Mouse (Mus musculus) kidney, postnatal 14 days (tissue): ENCODE measurements at regions not wholly inside any gene's neighbourhood (a gene's known extent, or its start where the extent isn't known, plus 50 kb on each side); places are given as distances from the start of the nearest gene placed in this dataset.

Experiments used
- DNase-seq: peaks from one replicate; pipeline ENCODE4 v3.0.0; 2022; ENCODE audit warnings: mixed read lengths

- no peak for DNase-seq
These were observed 410.2 kb downstream of the Gm9195 start for GRCm38 (mm10) chr14:72081473-72081872.

DNA sequence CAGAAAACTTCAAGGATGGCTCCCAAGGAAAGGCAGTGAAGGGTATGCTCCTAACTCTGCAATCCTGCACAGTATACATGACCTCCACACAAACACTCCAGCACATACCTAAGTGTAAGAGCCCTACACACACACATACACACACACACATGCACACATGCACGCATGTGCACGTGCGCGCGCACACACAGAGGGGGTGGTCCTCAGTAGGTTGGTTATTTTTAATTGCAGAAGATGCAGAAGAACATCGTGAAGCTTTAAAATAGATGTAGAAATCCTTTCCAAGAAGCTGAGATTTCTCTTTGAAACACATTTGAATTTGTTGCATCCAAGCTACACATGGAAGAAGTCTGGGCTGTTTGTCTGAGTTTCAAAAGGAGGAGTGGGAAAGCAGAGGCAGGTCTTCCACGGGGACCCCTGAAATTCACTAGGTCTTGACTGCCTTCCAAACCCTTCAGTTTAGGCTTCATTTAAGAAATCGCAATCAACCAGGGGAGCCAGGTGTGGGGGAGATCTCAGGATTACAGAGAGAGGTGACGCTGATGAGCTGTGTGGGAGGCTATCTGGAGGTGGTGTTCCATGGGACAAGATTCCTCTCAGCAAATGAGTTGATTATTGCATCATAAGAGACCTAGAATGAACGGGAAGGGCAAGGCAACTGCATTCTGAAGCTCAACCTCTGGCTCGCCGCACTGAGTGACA is 427.4 kb downstream of the Gm9195 start:
- no peak for DNase-seq

- DNase-seq, result no peak
These were observed 448.8 kb downstream of the Gm9195 start for GRCm38 (mm10) chr14:72042881-72043236.

DNA sequence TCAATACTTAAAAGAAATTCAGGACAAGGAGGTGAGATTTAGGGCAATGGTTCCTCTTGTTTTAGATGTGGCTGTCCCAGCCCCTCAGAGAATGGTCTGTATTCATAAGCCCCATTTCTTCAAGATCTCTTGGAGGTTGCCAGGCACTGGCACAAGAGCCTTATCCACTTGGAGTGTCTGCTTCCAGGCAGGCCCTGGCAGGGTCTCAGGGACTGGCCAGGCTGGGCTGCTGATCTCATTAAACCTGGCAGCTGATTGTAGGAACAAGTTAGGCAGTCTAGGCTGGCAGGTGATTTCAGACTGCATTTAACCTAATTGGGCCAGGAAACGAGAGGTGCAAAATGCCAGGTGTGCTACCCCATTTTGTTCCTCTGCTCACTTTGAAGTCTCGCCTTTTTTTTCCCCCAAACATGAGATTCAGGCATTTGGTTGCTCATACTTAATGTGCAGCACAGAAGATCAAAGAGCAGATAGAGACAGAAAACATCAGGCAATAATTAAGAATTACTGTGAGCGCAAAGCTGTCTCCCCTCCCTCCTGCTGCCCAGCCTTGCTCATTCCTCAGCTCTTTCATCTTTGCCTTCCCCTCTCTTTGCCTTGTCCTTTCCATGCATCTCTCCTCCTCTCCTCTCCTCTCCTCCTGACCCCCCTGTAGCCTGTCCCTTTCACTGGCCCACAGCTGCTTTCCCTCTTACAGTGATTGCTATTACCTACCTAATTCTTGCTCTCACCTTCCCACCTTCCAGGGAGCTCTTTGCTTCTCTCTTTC is 449.3 kb downstream of the Gm9195 start:
- no peak for DNase-seq

- DNase-seq, result no peak
These were observed 461.2 kb downstream of the Gm9195 start for GRCm38 (mm10) chr14:72030396-72030795.

DNA sequence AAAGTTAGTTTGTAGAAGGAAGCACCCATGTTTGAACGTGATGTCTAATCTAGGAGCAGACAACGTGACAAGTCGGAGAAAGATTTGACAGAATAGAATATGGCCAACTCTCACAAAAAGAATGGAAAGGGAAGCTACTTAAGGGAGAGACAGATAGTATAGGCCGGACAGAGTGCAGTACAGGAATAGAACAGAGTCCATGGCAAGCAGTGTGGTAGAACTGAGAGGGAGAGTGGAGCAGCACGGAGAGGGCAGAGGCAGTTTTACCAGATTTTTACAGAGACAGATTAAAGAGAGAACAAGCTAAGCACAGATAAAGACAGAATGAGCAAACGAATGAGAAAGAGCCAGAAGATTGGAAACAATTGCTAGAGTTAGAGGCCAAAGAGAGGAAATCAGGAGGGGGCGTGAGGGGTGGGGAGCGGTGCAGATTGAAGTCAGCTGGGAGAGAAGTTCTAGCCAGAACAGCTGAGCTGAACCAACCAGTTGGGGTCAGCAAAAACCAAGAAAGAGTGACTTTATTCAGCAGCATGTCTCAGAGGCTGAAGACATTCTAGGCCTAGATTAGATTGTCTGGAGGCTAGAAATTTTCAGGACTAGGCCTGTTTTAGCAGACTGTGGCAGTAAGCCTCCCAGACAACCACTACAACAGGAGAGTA is 464.1 kb downstream of the Gm9195 start:
- DNase-seq, result peak; percentile 39

GRCm38 (mm10) chr14:72004371-72004770 is 487.3 kb downstream of the Gm9195 start:
- DNase-seq, result no peak

DNA sequence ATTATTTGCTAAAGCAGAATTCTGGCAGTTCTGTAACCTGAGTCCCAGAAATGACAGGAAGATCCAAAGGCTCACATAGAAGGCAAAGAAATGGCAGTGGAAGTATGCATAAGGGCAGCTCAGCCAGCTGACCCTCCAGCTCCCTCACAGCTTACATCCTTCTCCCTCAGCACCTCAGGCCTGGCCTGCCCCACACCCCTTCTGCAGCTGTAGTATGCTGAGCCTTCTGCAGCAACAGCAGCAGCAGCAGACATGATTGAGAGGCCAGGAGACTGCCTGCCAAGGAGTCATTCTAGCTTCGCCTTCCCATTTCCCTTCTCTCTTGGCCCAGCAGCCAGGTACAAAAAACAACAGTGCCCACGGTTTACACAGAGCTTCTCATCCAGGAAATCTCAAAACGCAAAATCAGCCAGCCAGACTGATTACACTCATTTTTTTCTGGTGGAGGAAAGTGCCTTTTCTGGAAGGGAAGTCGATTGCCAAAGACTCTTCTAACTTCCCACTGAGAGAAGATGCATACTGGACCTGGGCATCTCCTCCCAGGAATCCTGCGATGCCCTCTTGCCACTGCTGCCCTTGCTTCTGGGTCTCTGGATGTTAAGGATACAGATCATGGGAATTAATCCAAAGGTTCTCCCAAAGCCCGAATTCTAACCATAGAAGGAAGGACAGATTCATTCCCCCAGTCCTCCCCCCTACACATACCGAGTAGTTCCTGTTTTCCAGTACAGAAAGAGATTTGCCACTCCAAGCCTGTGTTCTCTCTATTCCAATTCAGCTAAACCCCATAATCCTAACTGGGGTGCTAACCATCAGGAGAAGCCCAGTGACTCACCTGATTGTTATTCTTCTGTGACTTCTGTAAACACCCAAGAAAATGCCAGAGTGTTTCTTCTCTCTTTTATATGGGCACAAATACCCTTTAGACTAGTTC is 489.2 kb downstream of the Gm9195 start:
- DNase-seq, result no peak

DNA sequence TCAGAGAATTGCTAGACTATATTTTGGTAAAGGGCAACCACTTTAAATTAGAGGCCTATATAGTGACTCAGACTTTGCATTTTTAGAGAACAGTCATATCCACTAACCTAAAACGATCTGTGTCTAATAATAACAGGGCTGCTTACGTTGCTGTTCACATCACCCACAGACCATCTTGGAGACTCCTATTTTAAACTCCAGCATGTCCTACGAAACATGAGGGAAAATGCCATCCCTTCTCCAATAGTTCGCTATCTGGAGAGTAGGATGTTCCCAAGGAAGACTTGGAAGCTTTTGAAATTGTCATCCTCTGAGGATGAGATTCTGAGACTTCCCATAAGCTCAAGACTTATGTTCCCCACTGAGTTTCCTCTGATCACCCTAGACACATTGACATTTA is 518.6 kb downstream of the Gm9195 start:
- DNase-seq, result no peak

GRCm38 (mm10) chr14:71972521-71972920 is 519.1 kb downstream of the Gm9195 start:
- no peak for DNase-seq

- peak; percentile 8 for DNase-seq
These were observed 524.0 kb downstream of the Gm9195 start for GRCm38 (mm10) chr14:71967646-71968045.

- no peak for DNase-seq
These were observed 528.1 kb downstream of the Gm9195 start for GRCm38 (mm10) chr14:71963389-71964169.

DNA sequence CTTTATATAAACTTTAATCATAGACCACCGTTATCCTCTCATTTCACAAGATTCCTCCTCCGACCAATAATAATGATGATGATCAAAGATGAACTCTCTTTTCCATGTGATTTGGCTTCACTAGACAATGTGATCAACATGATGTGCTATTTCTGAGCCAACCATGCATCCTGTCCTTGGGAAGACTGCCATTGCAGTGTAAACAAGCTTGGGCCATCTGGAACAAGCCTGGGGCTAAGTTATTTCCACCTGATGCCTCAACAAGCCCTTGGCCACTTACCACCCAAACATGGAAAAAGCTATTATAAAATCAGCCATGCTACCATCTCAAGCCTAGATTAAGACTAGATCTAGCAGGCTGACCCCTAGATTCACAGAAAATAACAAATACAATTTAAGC is 542.9 kb downstream of the Gm9195 start:
- no peak for DNase-seq

DNA sequence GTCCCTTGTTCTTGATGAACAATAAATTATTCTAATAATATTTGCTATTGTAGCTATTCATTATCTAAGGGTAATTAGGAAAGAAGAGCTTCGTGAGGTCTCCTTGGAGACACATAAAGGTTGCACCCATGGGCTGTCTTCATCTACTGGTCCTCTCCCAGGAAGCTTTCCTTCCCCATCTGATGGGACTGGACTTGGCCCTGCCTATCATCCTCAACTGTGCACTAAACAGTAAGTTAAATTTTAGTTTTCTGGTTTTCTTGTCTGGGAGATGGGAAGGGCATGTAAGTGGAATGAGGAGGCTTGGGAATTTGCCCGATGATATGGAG is 554.5 kb downstream of the Gm9195 start:
- DNase-seq, result no peak

- DNase-seq, result no peak
These were observed 555.1 kb downstream of the Gm9195 start for GRCm38 (mm10) chr14:71936373-71937156.

- DNase-seq, result no peak
These were observed 575.7 kb downstream of the Gm9195 start for GRCm38 (mm10) chr14:71915964-71916363.

GRCm38 (mm10) chr14:71910936-71911335 is 580.7 kb downstream of the Gm9195 start:
- no peak for DNase-seq

DNA sequence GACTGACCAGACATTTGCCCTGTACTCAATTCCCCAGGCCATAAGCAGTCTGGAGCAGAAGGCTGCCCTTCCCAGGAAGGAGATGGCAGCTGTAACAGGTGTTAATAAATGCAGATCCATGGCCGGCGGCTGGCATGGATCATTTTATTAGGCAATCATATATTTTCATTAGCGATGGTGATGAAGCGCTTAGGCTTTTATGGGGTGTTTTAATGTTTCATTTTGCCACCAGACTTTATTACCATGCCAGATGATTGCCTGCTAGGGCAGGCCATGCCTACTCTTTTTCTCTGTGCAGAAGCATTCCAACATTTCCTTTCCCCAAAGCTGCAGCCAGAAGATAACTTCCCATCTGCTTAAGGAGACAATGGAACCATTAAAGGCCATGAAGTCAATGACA is 596.2 kb downstream of the Gm9195 start:
- DNase-seq, result no peak

GRCm38 (mm10) chr14:71894811-71895210 is 596.8 kb downstream of the Gm9195 start:
- DNase-seq, result no peak

GRCm38 (mm10) chr14:71893361-71893760 is 598.3 kb downstream of the Gm9195 start:
- DNase-seq, result no peak

GRCm38 (mm10) chr14:71891667-71892066 is 600.0 kb downstream of the Gm9195 start:
- DNase-seq, result no peak
